Mouse (Mus musculus) small intestine, adult 2 months (tissue): ENCODE results near the gene Ston1.

Source experiments
- CTCF ChIP-seq: fragments of 200-500 bp; IDR thresholded peaks from 2 replicates; pipeline ENCODE4 v1.5.1; 2012; ENCODE audit warnings: low read depth, mild to moderate bottlenecking, control low read depth, inconsistent platforms, low read length, moderate library complexity, mixed read lengths; ENCODE audit not compliant: insufficient replicate concordance, insufficient read length; ENCODE audit errors: extremely low read depth
- POLR2A ChIP-seq: fragments of 200-500 bp; IDR thresholded peaks from 2 replicates; pipeline ENCODE4 v1.6.1; 2012; ENCODE audit warnings: low read depth, mild to moderate bottlenecking, control low read depth, inconsistent platforms, low read length, moderate library complexity

GRCm38 (mm10) chr17:88666076-88666475 lies 68.6 kb downstream of the Ston1 start:
- TF ChIP-seq CTCF, result no peak
- no peak for TF ChIP-seq POLR2A
